Mouse (Mus musculus) embryonic facial prominence, embryonic 14.5 days (tissue): Measurements from ENCODE around the gene Patj. TPM values are rescaled to one million over a fixed set of nuclear protein-coding genes. Genes with fewer than 3 reads are reported as not detected.
"Not testable (repeated sequence)": the region's sequence is repeated elsewhere in the genome, so short reads cannot be mapped to it uniquely, and the experiment has no call there.

Source experiments
- ATAC-seq: fragments of 200-750 bp; cut with Nextera tagmentation; 2 replicates; pipeline ENCODE4 v1.8.0; 2017; ENCODE audit warnings: low read depth, moderate number of reproducible peaks, moderate TSS enrichment
- DNase-seq: peaks from one replicate; pipeline ENCODE4 v3.0.0-alpha.2; 2015; ENCODE audit warnings: low spot score
- H3K27ac ChIP-seq: fragments of 300-500 bp; sonication (generic); replicated peaks from 2 replicates; pipeline ENCODE4 v1.5.1; 2014; ENCODE audit warnings: low read depth, mild to moderate bottlenecking, low read length, moderate library complexity
- H3K27me3 ChIP-seq: fragments of 300-500 bp; sonication (generic); replicated peaks from 2 replicates; pipeline ENCODE4 v1.6.1; 2014; ENCODE audit warnings: low read length; ENCODE audit not compliant: control insufficient read depth, insufficient read depth
- H3K36me3 ChIP-seq: fragments of 300-500 bp; sonication (generic); 2 replicates; pipeline ENCODE4 v1.6.1; 2014; ENCODE audit warnings: low read length, mixed read lengths; ENCODE audit not compliant: control insufficient read depth, insufficient read depth
- H3K4me1 ChIP-seq: fragments of 300-500 bp; sonication (generic); 2 replicates; pipeline ENCODE4 v1.6.1; 2014; ENCODE audit warnings: antibody characterized with exemption, low read length; ENCODE audit not compliant: control insufficient read depth, insufficient read depth
- H3K4me2 ChIP-seq: fragments of 300-500 bp; sonication (generic); 2 replicates; pipeline ENCODE4 v1.6.1; 2014; ENCODE audit warnings: low read depth, mild to moderate bottlenecking, low read length, moderate library complexity, mixed read lengths
- H3K4me3 ChIP-seq: fragments of 300-500 bp; sonication (generic); 2 replicates; pipeline ENCODE4 v1.5.1; 2014; ENCODE audit warnings: low read depth, mild to moderate bottlenecking, low read length
- H3K9ac ChIP-seq: fragments of 300-500 bp; sonication (generic); 2 replicates; pipeline ENCODE4 v1.6.1; 2014; ENCODE audit warnings: low read depth, mild to moderate bottlenecking, low read length, moderate library complexity, mixed read lengths
- H3K9me3 ChIP-seq: fragments of 300-500 bp; sonication (generic); 2 replicates; pipeline ENCODE4 v1.6.1; 2016; ENCODE audit warnings: low read length; ENCODE audit not compliant: control insufficient read depth
- WGBS: fragments of 180-500 bp; shearing (Covaris S2); extraction: QIAGEN DNeasy Blood & Tissue Kit; methylation state at CpG from one replicate; pipeline ENCODE4 v1.1.7; 2014; 5-methylcytosine and 5-hydroxymethylcytosine counted together
- polyA plus RNA-seq: library from polyadenylated mRNA; unstranded; fragments of >200 nt; fragmentation: Nextera tagmentation; extraction: Ambion mirVana; gene quantifications from 2 replicates; pipeline ENCODE4 v1.2.1, GENCODE M21; 2014

The Patj gene
- polyA plus RNA-seq, 1 experiment from 2014 or later, result 12.3 TPM

GRCm38 (mm10) chr4:98702201-98702894 lies 306.8 kb downstream of the Patj start:
- no peaks in the 10 kb centered on the region for H3K36me3 ChIP-seq
- 0 out of 2 replicates have a peak overlapping the region, but pooled peaks have one; percentile 41 for H3K9ac ChIP-seq
- no peaks in the 10 kb centered on the region for H3K4me1 ChIP-seq
- no peak overlapping the region for H3K4me3 ChIP-seq
- H3K9me3 ChIP-seq, result no peaks in the 10 kb centered on the region
- WGBS, result 24% methylated on average over 12 of the region's 12 CpGs
- ATAC-seq (peak; percentile 63; the same call in 1 of the 2 replicates), DNase-seq (peak; percentile 82)
- H3K27ac ChIP-seq, result no peak overlapping the region
- H3K27me3 ChIP-seq, result no peaks in the 10 kb centered on the region
- peak overlapping the region; percentile 34; the same call in 1 of the 2 replicates for H3K4me2 ChIP-seq

GRCm38 (mm10) chr4:98710891-98711290 lies 315.3 kb downstream of the Patj start:
- Histone ChIP-seq H3K27ac (no peak overlapping the region), H3K4me1 (no peaks in the 10 kb centered on the region), H3K4me3 (no peak overlapping the region), H3K9me3 (no peaks in the 10 kb centered on the region), H3K4me2 (no peak overlapping the region), H3K9ac (no peak overlapping the region), H3K36me3 (no peaks in the 10 kb centered on the region), H3K27me3 (no peaks in the 10 kb centered on the region)
- ATAC-seq, result no peak
- no peak for DNase-seq
- 90% methylated on average over 8 of the region's 8 CpGs for WGBS

DNA sequence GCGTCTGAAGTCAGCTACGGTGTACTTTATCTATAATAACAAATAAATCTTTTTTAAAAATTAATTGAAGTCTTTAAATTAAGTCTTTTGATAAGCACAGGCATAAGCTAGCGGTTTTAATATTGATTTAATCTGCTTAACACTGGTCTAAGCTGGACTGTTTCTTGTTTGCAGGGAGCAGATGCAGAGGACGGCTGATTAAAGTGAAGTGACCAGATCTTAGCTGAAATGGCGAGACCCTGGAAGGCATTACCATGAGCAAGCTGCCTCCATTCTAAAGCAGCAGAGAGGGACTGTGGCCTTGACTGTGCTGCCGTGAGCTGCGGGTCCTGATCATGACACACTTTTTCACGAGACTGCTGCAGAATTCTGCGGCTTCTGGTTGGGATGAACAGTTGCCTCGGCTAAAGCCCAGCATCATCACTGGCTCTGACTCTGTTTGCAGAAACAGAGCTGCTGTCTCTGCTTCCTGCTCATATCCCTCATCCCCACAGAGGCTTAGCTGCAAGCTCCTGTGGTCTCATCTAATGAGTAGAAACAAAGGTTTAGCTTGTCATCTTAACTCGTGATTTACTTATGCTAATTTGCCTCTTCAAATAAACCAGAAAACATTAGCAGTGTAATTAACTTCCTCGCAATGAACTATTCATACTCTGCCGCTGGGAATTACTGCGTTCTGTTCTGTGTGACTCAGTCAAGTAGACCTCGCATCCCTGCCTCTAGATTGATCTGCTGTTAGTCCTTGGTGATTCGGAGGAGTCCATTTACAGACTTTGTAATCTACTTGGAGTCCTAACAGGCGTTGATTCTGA lies 322.4 kb downstream of the Patj start:
- Histone ChIP-seq H3K4me1 (no peaks in the 10 kb centered on the region), H3K36me3 (no peaks in the 10 kb centered on the region), H3K27me3 (no peaks in the 10 kb centered on the region), H3K4me3 (no peak overlapping the region), H3K9ac (no peak overlapping the region), H3K27ac (no peak overlapping the region), H3K9me3 (no peaks in the 10 kb centered on the region), H3K4me2 (no peak overlapping the region)
- WGBS, result 82% methylated on average over 17 of the region's 17 CpGs
- ATAC-seq (0 out of 2 replicates have a peak, but pooled peaks have one; percentile 26), DNase-seq (no peak)

DNA sequence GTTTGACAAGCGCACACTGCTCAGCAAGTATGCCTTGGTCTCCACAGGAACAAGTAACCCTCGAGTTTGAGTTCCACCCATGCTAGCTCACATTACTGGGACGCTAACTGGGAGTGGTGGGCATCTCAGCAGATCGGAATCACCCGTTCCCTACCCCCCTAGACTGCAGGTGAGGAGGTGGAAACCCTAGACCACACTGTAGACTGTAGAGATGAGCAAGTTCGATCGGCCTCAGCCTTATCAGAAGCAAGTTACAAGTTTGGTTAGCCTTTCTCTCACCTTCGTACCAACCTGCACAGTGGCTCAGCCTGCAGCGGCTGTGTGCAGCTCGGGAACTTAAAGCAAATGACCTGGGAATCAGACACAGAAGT lies 322.9 kb downstream of the Patj start:
- Histone ChIP-seq H3K27me3 (no peaks in the 10 kb centered on the region), H3K9me3 (no peaks in the 10 kb centered on the region), H3K36me3 (no peaks in the 10 kb centered on the region), H3K4me1 (no peaks in the 10 kb centered on the region), H3K4me2 (no peak overlapping the region), H3K27ac (no peak overlapping the region), H3K4me3 (no peak overlapping the region), H3K9ac (no peak overlapping the region)
- DNase-seq (no peak), ATAC-seq (no peak)
- WGBS, result 81% methylated on average over 10 of the region's 10 CpGs

DNA sequence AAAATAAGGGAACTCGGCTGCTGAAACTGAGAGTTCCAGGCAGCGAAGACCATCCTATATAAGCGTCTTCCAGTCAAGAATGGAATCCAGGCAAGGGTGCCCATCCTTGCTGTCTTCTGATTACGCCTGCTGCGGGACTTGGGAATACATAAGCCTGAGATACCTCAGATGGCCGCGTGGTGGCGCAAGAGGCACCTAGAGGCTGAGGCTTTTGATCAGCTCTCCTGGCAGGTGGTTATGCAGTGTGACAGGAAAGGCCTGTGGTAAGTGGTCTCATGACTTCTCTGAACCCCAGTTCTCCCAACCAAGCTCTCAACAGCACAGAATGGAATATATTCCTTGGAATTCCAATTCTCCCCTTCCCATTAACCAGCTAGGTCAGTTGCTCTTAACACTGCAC lies 326.9 kb downstream of the Patj start:
- Histone ChIP-seq H3K27ac (no peak overlapping the region), H3K9me3 (no peaks in the 10 kb centered on the region), H3K4me1 (peaks cover 8% of the 10 kb centered on the region), H3K4me3 (no peak overlapping the region), H3K4me2 (no peak overlapping the region), H3K36me3 (no peaks in the 10 kb centered on the region), H3K9ac (no peak overlapping the region), H3K27me3 (peaks cover 10% of the 10 kb centered on the region)
- WGBS, result 12% methylated on average over 8 of the region's 8 CpGs
- DNase-seq, result peak; percentile 67
- no peak for ATAC-seq

- peaks cover 24% of the 10 kb centered on the region for H3K27me3 ChIP-seq
- H3K4me3 ChIP-seq, DNase-seq, H3K9me3 ChIP-seq, H3K4me2 ChIP-seq, H3K9ac ChIP-seq, H3K36me3 ChIP-seq, H3K27ac ChIP-seq, ATAC-seq: not testable (repeated sequence)
- WGBS, result 82% methylated on average over 1 of the region's 1 CpGs
- peaks cover 17% of the 10 kb centered on the region for H3K4me1 ChIP-seq
Observed at GRCm38 (mm10) chr4:98724682-98725081, 329.1 kb downstream of the Patj start.

DNA sequence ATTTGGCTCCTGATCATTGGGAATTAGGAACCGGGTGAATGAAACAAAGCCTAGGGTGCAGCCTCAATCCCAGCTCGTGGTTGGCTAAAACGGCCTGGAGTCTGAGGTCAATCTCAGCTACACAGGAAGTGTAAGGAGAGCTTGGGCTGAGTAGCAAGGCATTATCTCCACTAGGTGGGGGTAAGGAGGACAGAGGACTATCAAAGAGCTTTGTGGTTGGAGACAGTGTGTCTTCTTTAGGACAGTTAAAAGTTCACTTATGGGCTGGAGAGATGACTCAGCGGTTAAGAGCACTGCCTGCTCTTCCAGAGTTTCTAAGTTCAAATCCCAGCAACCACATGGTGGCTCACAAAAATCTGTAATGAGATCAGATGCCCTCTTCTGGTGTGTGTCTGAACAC lies 329.9 kb downstream of the Patj start:
- H3K4me1 ChIP-seq, result peaks cover 17% of the 10 kb centered on the region

GRCm38 (mm10) chr4:98726590-98727237 lies 331.1 kb downstream of the Patj start, which contains the start of gene L1td1:
L1td1 (plus strand) TSS chr4:98726734.
- H3K4me1 ChIP-seq, result peaks cover 17% of the 10 kb centered on the region
- H3K27ac ChIP-seq, result no peak within 1 kb of the TSS
- H3K4me3 ChIP-seq, result peak within 1 kb of the TSS; percentile 35
- H3K9me3 ChIP-seq, result no peaks in the 10 kb centered on the region
- no peak for DNase-seq
- peak within 1 kb of the TSS; percentile 57 for H3K4me2 ChIP-seq
- peaks cover 24% of the 10 kb centered on the region for H3K27me3 ChIP-seq
- H3K9ac ChIP-seq, result peak within 1 kb of the TSS; percentile 51
- no peak for ATAC-seq
- H3K36me3 ChIP-seq, result no peaks in the 10 kb centered on the region
- WGBS, result 5% methylated on average over 27 of the region's 29 CpGs

More for the DNA sequence above, 329.9 kb downstream of the Patj start:
- H3K36me3 ChIP-seq, result no peaks in the 10 kb centered on the region
- WGBS, result 27% methylated on average over 4 of the region's 4 CpGs
- H3K27me3 ChIP-seq, result peaks cover 24% of the 10 kb centered on the region
- DNase-seq (peak; percentile 26), ATAC-seq (no peak)
- H3K4me3 ChIP-seq, result no peak overlapping the region
- no peak overlapping the region for H3K4me2 ChIP-seq
- no peaks in the 10 kb centered on the region for H3K9me3 ChIP-seq
- H3K27ac ChIP-seq, result no peak overlapping the region
- no peak overlapping the region for H3K9ac ChIP-seq
